Mouse (Mus musculus) layer of hippocampus, postnatal 14 days (tissue): Measurements from ENCODE around the gene Xrcc3. TPM values are rescaled to one million over a fixed set of nuclear protein-coding genes. Genes with fewer than 3 reads are reported as not detected.

Experiments used
- DNase-seq, 2 experiments: peaks; one replicate each; pipeline ENCODE4 v3.0.0; 2021 to 2022; ENCODE audit warnings: low spot score in 2 of 2, mixed read lengths in 1 of 2
- long read RNA-seq, 2 experiments: library from polyadenylated mRNA; stranded (forward); transcript quantifications; one replicate each; pipeline ENCODE4 v2.0.0; 2021
- total RNA-seq, 2 experiments: library from RNA; stranded (reverse); gene quantifications; 2 replicates each; pipeline ENCODE4 v1.2.3; 2021

Xrcc3 gene
- total RNA-seq = 1 to 10 TPM; 3.0 to 3.9 TPM
- long read RNA-seq, experiment 1, partial matches to known transcripts = 1 of 3 reads
- long read RNA-seq, experiment 1, other reads (novel, unspliced or antisense) = 2 of 3 reads
- long read RNA-seq, experiment 2, partial matches to known transcripts = 7 of 7 reads
- long read RNA-seq, experiment 2, other reads (novel, unspliced or antisense) = 0 of 7 reads

GRCm38 (mm10) chr12:111813766-111814617 lies at the start of gene Xrcc3, which contains the start of gene Zfyve21:
Xrcc3 (minus strand) TSS chr12:111813873.
Zfyve21 (plus strand) TSS chr12:111814170.
- peak; percentile 96 to 99 for DNase-seq

DNA sequence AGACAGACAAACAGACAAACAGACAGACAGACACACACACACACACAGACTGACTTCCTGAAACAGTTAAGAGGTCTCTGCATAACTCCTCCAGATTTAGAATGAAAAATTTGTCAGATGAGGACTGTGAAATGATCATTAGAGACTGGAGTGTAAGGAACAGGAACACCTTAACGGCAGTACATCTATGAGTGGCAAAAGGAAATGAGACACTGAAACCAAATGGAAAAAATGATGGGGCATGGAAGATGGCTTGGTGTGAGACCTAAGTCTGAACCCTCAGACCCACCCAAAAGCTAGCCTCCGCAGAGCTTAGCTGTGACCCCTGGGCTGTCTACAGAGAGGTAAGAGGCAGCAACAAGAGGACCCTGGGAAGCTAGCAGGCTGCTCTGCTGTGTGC lies 41.8 kb upstream of the Xrcc3 start:
- DNase-seq = no peak

- no peak for DNase-seq
These were observed 39.9 kb upstream of the Xrcc3 start for GRCm38 (mm10) chr12:111853546-111853945.

GRCm38 (mm10) chr12:111853011-111853436 lies 39.4 kb upstream of the Xrcc3 start:
- no peak for DNase-seq

DNA sequence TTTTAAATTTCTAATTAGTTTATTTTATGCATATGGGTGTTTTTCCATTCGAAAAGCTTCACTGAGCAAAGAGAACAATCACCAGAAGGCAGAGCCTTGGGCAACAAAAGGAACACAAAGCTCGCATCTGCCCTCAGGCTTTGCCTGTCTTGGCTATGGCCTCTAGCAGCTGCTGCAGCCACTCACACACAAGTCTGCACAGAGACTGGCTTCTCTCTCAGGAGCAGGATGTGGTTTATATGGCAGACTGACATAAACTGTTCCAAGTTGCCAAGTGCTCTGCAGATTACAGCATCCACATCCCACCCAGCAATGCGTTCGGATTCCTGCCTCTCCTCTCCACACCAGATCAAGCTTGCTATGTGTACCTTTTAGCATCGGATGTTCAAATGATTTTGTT lies 38.1 kb upstream of the Xrcc3 start:
- peak in 1 of 2 experiments; percentile 36 for DNase-seq

- no peak for DNase-seq
These were observed 37.6 kb upstream of the Xrcc3 start for GRCm38 (mm10) chr12:111851235-111851634.

- no peak for DNase-seq
These were observed 34.7 kb upstream of the Xrcc3 start for GRCm38 (mm10) chr12:111848300-111848798.

DNA sequence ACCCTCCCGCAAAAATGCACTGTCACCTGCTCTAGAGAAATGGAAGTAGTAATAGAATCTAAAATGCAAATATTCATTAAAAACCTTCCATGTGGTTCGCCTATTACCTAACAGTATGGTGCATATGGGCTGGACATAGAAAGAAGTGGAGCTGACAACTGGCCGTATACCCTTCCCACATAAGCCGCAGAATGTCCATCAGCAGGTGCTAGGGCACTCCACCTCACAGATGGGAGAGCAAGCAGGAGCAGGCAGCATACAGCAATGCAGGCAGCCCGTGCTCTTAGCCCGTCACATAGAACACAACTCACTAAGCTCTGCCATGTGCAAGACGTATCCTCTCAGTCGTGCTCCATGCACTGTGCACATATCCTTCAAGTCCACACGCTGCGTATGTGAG lies 33.1 kb upstream of the Xrcc3 start:
- no peak for DNase-seq

DNA sequence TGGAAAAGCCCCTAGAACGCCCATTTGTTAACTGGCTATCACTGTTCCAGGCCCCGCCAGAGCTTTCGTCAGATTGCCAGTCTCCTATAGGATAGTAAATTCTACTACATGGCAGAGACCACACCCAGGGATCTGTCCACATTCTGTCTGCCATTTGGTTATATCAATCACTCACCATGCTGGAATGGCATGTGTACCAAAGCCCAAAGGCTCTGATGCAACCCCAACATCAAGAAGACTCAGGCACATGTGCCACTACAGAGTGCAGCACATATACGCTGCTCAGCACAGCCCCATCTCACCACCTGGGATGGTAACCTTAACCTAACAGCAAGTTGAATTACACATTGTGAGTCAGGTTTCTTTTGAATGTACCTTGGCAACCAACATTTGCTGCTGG lies 32.3 kb upstream of the Xrcc3 start:
- no peak for DNase-seq

- DNase-seq = no peak
These were observed 29.8 kb upstream of the Xrcc3 start for GRCm38 (mm10) chr12:111843470-111843869.

DNA sequence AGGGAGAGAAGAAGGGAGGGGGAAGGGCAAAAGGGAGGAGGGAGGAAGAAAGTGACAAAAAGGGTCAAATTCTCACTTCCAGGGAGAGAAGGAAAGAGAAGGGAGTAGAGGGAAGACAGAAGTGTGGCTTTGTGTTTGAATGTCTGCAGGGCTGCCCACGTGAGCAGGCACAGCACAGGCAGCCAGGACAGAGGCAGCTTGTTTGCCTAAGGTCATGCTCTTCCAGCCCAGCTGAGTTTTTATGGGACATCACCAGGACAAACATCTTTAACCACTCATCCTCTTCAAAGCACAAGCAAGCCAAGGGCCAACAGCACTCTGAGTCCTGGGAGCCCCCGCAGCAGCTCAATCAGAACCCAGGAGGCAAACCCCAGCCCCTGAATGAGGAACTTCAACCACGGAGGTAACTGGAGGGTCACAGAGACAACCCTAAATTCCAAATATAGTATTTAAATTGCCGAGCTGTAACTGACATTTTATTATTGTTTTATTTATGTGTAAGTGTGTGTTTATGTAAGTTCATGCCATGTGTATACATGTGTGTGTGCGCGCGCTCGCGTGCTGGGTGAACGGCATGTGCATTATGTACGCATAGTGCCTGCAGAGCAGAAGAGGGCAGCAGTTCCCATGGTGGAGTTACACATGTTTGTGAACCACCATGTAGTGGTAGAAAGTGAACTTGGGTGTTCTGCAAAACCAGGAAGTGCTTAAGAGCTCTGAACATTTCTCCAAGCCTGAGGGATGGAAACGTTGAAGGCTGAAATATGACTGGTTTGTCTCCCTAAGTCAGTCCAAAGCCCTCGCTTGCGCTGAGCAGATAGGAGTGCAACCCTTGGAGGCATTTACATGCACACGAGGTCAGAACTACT lies 29.1 kb upstream of the Xrcc3 start:
- no peak for DNase-seq

DNA sequence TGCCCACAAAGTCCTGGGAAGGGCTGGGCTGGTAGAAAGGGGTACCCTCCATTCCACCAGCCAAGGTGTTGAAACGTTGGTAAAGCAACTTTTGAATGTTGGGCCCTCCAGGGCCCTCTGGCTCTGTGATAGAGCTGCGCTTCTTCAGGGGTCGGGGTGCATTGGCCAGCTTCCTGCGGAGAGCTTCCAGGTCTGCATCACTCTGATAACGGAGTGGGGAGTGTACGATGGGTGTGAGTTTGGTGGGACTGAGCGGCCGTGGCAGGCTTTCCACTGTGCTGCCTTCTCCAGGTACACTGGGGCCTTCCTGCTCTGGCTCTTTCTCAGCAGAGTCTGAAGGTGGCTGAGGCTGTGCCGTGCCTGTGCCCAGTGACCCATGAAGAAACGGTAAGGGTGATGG lies 19.8 kb upstream of the Xrcc3 start:
- no peak for DNase-seq

DNA sequence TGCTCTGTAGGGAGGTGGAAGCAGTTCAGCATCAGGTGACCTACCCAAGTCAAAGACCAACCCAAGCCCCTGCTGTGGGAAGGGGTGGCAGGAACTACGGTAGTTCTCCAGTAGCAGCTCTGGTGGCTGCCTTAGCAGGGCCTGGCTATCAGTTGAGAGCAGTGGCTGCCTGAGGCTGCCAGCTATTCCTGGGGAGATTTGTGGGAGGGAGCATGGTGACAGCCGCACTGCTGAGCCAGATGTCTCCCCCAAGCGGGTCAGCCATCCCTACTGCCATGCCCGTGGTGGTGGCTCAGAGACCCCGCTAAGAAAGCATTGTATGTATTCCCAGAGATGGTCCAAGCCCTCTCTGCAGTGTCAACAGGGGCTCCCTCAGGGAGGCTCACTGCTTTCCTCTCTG lies 19.0 kb upstream of the Xrcc3 start:
- no peak for DNase-seq

DNA sequence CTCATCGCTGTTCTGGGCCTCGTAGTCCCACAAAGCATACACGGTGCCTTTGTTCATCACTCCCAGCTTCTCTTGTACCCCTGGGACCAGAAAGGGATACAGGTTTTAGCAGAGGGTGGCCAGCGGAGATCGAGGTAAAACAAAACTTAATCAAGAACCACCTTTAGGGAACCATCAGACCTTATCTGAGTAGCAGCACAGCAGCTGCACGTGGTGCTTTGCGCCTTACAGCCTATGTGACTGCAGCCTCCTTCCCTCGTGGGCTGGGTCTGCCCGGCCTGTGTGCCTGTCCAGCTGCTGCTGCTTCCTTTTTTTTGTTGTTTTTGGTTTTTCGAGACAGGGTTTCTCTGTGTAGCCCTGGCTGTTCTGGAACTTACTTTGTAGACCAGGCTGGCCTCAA lies 16.7 kb upstream of the Xrcc3 start:
- DNase-seq = no peak

DNA sequence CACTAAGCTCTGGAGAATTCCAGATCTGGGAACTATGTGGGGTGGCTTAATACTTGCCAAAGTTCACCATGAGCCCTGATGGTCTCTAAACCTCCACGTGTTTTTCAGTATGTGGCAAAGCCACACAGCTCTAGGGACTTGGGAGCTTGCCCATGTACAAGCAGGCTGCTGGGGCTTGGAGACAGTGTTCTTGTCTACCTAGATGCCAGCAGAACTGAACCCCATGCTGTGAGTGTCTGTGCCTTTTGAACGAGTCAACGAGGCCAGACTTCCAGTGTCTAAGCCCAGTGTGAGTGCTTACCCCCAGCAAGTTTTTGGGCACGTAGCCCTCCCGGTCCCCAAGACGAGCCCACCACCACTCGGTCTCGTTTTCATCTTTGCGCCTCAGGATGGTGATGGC lies 16.3 kb upstream of the Xrcc3 start:
- no peak for DNase-seq

DNA sequence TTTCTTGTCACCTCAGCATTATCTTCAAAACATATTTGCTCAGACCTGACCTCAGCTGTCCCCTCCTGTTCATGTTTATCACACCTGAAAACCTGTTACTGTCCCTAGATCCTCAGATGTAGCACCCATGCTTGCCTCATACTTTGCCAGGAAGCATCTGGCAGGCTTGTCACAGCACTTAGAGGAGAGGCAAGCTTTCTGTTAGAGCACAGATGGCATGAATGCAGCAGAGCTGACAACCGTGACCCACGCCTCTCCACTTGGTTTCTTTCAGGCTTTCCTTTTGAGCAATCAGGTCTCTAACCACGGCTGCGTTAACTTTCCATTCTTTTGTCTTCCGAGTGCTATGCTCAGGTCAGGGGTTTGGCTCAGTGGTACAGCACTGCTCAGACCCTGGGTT lies 15.8 kb upstream of the Xrcc3 start:
- DNase-seq = no peak

- no peak for DNase-seq
These were observed 13.9 kb upstream of the Xrcc3 start for GRCm38 (mm10) chr12:111827556-111827955.

DNA sequence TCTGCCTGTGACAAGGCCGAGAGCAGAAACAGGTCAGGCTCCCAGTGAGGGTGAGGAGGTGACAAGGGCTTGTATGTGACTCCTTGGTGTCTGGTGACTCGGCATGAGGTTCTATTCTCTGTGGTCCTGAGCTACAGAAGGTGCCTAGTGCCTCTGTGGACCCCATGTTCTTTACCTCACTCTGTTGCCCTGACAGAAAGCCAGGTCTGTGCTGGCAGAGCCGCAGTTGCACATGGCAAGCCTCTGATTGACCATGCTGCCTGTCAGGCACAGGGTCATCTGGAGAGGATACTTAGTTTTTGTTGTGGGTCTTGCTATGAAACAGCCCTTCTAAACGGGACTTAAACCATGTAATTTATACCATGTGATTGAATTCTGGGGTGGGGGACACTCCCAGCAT lies 8.3 kb upstream of the Xrcc3 start:
- no peak for DNase-seq

- no peak for DNase-seq
These were observed 7.0 kb upstream of the Xrcc3 start for GRCm38 (mm10) chr12:111820708-111821107.

DNA sequence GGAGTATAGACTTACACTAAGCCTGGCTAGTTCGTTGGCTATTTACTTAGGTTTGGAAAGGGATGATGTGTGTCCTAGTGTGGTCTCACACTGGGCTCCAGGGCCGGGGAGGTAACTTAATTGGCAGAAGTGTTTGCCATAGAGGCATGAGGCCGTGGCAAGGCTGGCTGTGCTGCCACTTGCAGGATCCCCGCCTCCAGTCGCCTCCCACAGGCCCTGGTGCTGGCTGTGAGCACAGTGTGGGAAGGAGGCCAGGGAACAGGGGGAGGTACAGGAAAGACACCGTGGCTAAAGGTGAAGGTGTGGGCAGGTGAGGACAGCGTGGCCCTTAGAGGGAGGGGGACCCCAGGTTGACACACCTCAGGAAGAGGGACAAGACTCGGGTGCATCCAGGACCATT lies 6.3 kb upstream of the Xrcc3 start:
- DNase-seq = no peak

DNA sequence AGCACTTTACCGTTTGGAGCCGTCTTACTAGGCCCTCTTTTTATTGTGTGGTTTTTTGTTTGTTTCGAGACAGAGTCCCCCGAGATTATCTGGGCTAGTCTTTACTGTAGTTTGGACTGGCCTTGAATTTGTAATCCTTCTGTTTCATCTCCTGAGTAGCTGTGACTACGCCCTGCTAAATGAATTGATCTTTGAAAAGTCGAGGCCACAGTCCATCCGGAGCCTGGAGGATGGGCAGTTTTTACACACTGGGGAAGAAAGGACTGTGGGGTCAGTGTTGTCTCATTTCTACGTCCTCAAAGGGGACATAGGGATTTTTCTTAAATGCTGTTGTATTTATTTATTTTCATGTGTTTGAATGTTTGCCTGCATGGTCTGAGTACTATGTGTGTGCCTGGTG lies 4.3 kb upstream of the Xrcc3 start:
- DNase-seq = no peak

- DNase-seq = no peak
These were observed 3.3 kb upstream of the Xrcc3 start for GRCm38 (mm10) chr12:111816967-111817366.
